Mouse (Mus musculus) CH12.LX (cell line): Measurements from ENCODE around the gene Fars2. TPM values are rescaled to one million over a fixed set of nuclear protein-coding genes. Genes with fewer than 3 reads are reported as not detected.

Source experiments
- DNase-seq: peaks from one replicate; pipeline ENCODE4 v3.0.0-alpha.2; 2013; ENCODE audit errors: extremely low read depth
- H3K27ac ChIP-seq: 2 replicates; pipeline ENCODE4 v1.5.1; 2012; ENCODE audit warnings: low read depth, mild to moderate bottlenecking, control low read depth, moderate library complexity; ENCODE audit not compliant: insufficient read depth
- H3K27me3 ChIP-seq: replicated peaks from 2 replicates; pipeline ENCODE3; 2012; ENCODE audit warnings: inconsistent platforms
- H3K36me3 ChIP-seq, 2 experiments: replicated peaks in 1 of 2; 2 replicates each; pipeline versions ENCODE3 to v1.6.1; 2012; ENCODE audit warnings: inconsistent platforms in 1 of 2, low read length in 1 of 2, mild to moderate bottlenecking in 1 of 2, mixed read lengths in 1 of 2, moderate library complexity in 1 of 2; ENCODE audit not compliant: control insufficient read depth in 1 of 2, insufficient read depth in 1 of 2
- H3K4me1 ChIP-seq, 2 experiments: 2 replicates each; pipeline ENCODE4 v1.6.1; 2012; ENCODE audit warnings: inconsistent platforms in 1 of 2, moderate library complexity in 1 of 2; ENCODE audit not compliant: insufficient read depth in 2 of 2, control insufficient read depth in 1 of 2
- H3K4me2 ChIP-seq: 2 replicates; pipeline ENCODE4 v1.6.1; 2012; ENCODE audit warnings: low read depth, mild to moderate bottlenecking, control low read depth; ENCODE audit not compliant: poor library complexity, insufficient read depth, severe bottlenecking
- H3K4me3 ChIP-seq, 3 experiments: fragments of 150-350 bp in 1 of 3; sonication (generic) in 1 of 3; replicated peaks in 1 of 3; 2 replicates each; pipeline versions ENCODE3 to v1.5.1; 2011 to 2012; ENCODE audit warnings: low read depth in 2 of 3, low read length in 2 of 3, mild to moderate bottlenecking in 2 of 3, moderate library complexity in 2 of 3, control low read depth in 1 of 3, improper control_type of control experiment in 1 of 3, inconsistent platforms in 1 of 3, mixed read lengths in 1 of 3; ENCODE audit not compliant: poor library complexity in 1 of 3
- H3K79me2 ChIP-seq: replicated peaks from 2 replicates; pipeline ENCODE4 v1.6.1; 2012; ENCODE audit warnings: mild to moderate bottlenecking, moderate library complexity; ENCODE audit not compliant: control insufficient read depth, poor library complexity, insufficient read depth, severe bottlenecking; ENCODE audit errors: extremely low read depth
- H3K9ac ChIP-seq: 2 replicates; pipeline ENCODE4 v1.6.1; 2012; ENCODE audit warnings: low read depth, mild to moderate bottlenecking, control low read depth, moderate library complexity; ENCODE audit not compliant: insufficient read depth
- H3K9me3 ChIP-seq: replicated peaks from 2 replicates; pipeline ENCODE3; 2012; ENCODE audit warnings: low read length, inconsistent platforms, mixed read lengths
- BHLHE40 ChIP-seq: IDR thresholded peaks from 2 replicates; pipeline ENCODE4 v1.6.1; 2011; ENCODE audit warnings: mild to moderate bottlenecking, low read depth, low read length, improper control_type of control experiment
- CHD1 ChIP-seq: IDR thresholded peaks from 2 replicates; pipeline ENCODE4 v1.6.1; 2012; ENCODE audit warnings: low read depth, low read length, improper control_type of control experiment, inconsistent platforms
- CHD2 ChIP-seq: IDR thresholded peaks from 2 replicates; pipeline ENCODE4 v1.6.1; 2011; ENCODE audit warnings: low read length, improper control_type of control experiment
- CTCF ChIP-seq, 2 experiments: IDR thresholded peaks in 1 of 2; conservative IDR thresholded peaks in 1 of 2; 2 replicates each; pipeline ENCODE4 v1.5.1; 2011 to 2012; ENCODE audit warnings: low read depth in 2 of 2, low read length in 2 of 2, improper control_type of control experiment in 1 of 2, inconsistent platforms in 1 of 2, mild to moderate bottlenecking in 1 of 2, moderate library complexity in 1 of 2
- E2F4 ChIP-seq: IDR thresholded peaks from 2 replicates; pipeline ENCODE4 v1.6.1; 2011; ENCODE audit warnings: low read depth, low read length, improper control_type of control experiment; ENCODE audit not compliant: insufficient replicate concordance
- ELF1 ChIP-seq: IDR thresholded peaks from 2 replicates; pipeline ENCODE4 v1.6.1; 2014; ENCODE audit warnings: low read depth, mild to moderate bottlenecking, inconsistent platforms, low read length, improper control_type of control experiment
- EP300 ChIP-seq: IDR thresholded peaks from 2 replicates; pipeline ENCODE4 v1.6.1; 2011; ENCODE audit warnings: low read length, improper control_type of control experiment
- ETS1 ChIP-seq: conservative IDR thresholded peaks from 2 replicates; pipeline ENCODE4 v1.6.1; 2012; ENCODE audit warnings: low read depth, mild to moderate bottlenecking, inconsistent platforms, low read length, improper control_type of control experiment, moderate library complexity
- HCFC1 ChIP-seq: IDR thresholded peaks from 2 replicates; pipeline ENCODE4 v1.6.1; 2012; ENCODE audit warnings: low read depth, mild to moderate bottlenecking, inconsistent platforms, low read length, improper control_type of control experiment
- IRF4 ChIP-seq: IDR thresholded peaks from 2 replicates; pipeline ENCODE4 v1.6.1; 2014; ENCODE audit warnings: low read depth, mild to moderate bottlenecking, inconsistent platforms, low read length, improper control_type of control experiment
- JUN ChIP-seq: IDR thresholded peaks from 2 replicates; pipeline ENCODE4 v1.6.1; 2011; ENCODE audit warnings: low read depth, mild to moderate bottlenecking, low read length, improper control_type of control experiment, moderate library complexity; ENCODE audit not compliant: insufficient read depth
- JUND ChIP-seq: conservative IDR thresholded peaks from 2 replicates; pipeline ENCODE4 v1.6.1; 2011; ENCODE audit warnings: low read depth, low read length, improper control_type of control experiment
- KAT2A ChIP-seq: IDR thresholded peaks from 2 replicates; pipeline ENCODE4 v1.6.1; 2012; ENCODE audit warnings: low read length, improper control_type of control experiment, inconsistent platforms; ENCODE audit not compliant: insufficient replicate concordance
- MAFK ChIP-seq: IDR thresholded peaks from 2 replicates; pipeline ENCODE4 v1.6.1; 2011; ENCODE audit warnings: low read length, improper control_type of control experiment; ENCODE audit not compliant: insufficient replicate concordance
- MAX ChIP-seq: IDR thresholded peaks from 2 replicates; pipeline ENCODE4 v1.6.1; 2011; ENCODE audit warnings: low read length, improper control_type of control experiment
- MAZ ChIP-seq: IDR thresholded peaks from 2 replicates; pipeline ENCODE4 v1.6.1; 2012; ENCODE audit warnings: low read depth, mild to moderate bottlenecking, inconsistent platforms, low read length, improper control_type of control experiment, moderate library complexity
- MEF2A ChIP-seq: IDR thresholded peaks from 2 replicates; pipeline ENCODE4 v1.6.1; 2014; ENCODE audit warnings: low read depth, mild to moderate bottlenecking, inconsistent platforms, low read length, improper control_type of control experiment, borderline replicate concordance
- MYC ChIP-seq: IDR thresholded peaks from 2 replicates; pipeline ENCODE4 v1.6.1; 2011; ENCODE audit warnings: low read depth, mild to moderate bottlenecking, improper control_type of control experiment, low read length
- NELFE ChIP-seq: IDR thresholded peaks from 2 replicates; pipeline ENCODE4 v1.6.1; 2011; ENCODE audit warnings: low read depth, low read length, improper control_type of control experiment
- PAX5 ChIP-seq: IDR thresholded peaks from 2 replicates; pipeline ENCODE4 v1.6.1; 2012; ENCODE audit warnings: low read length, inconsistent platforms, mixed read lengths
- POLR2A ChIP-seq: IDR thresholded peaks from 2 replicates; pipeline ENCODE4 v1.6.1; 2011; ENCODE audit warnings: low read depth, mild to moderate bottlenecking, improper control_type of control experiment, low read length
- RAD21 ChIP-seq: IDR thresholded peaks from 2 replicates; pipeline ENCODE4 v1.6.1; 2011; ENCODE audit warnings: low read depth, mild to moderate bottlenecking, low read length, improper control_type of control experiment, moderate library complexity
- RCOR1 ChIP-seq: conservative IDR thresholded peaks from 2 replicates; pipeline ENCODE4 v1.6.1; 2012; ENCODE audit warnings: low read depth, mild to moderate bottlenecking, inconsistent platforms, low read length, improper control_type of control experiment
- SIN3A ChIP-seq: IDR thresholded peaks from 2 replicates; pipeline ENCODE4 v1.6.1; 2012; ENCODE audit warnings: low read length, improper control_type of control experiment, inconsistent platforms
- SMC3 ChIP-seq: IDR thresholded peaks from 2 replicates; pipeline ENCODE4 v1.6.1; 2011; ENCODE audit warnings: low read depth, low read length, improper control_type of control experiment
- TBP ChIP-seq: conservative IDR thresholded peaks from 2 replicates; pipeline ENCODE4 v1.6.1; 2011; ENCODE audit warnings: low read depth, low read length, improper control_type of control experiment
- TCF12 ChIP-seq: IDR thresholded peaks from 2 replicates; pipeline ENCODE4 v1.6.1; 2014; ENCODE audit warnings: low read depth, mild to moderate bottlenecking, inconsistent platforms, low read length, improper control_type of control experiment
- UBTF ChIP-seq: IDR thresholded peaks from 2 replicates; pipeline ENCODE4 v1.6.1; 2012; ENCODE audit warnings: low read depth, mild to moderate bottlenecking, inconsistent platforms, low read length, improper control_type of control experiment, moderate library complexity
- USF1 ChIP-seq: IDR thresholded peaks from 2 replicates; pipeline ENCODE4 v1.6.1; 2014; ENCODE audit warnings: low read depth, mild to moderate bottlenecking, inconsistent platforms, low read length, improper control_type of control experiment
- USF2 ChIP-seq: conservative IDR thresholded peaks from 2 replicates; pipeline ENCODE4 v1.6.1; 2011; ENCODE audit warnings: low read depth, low read length, improper control_type of control experiment
- ZC3H11A ChIP-seq: IDR thresholded peaks from 2 replicates; pipeline ENCODE4 v1.6.1; 2012; ENCODE audit warnings: low read depth, mild to moderate bottlenecking, inconsistent platforms, low read length, improper control_type of control experiment
- ZMIZ1 ChIP-seq: IDR thresholded peaks from 2 replicates; pipeline ENCODE4 v1.6.1; 2012; ENCODE audit warnings: low read depth, mild to moderate bottlenecking, inconsistent platforms, low read length, improper control_type of control experiment
- ZNF384 ChIP-seq: IDR thresholded peaks from 2 replicates; pipeline ENCODE4 v1.6.1; 2012; ENCODE audit warnings: low read depth, low read length, improper control_type of control experiment, inconsistent platforms
- dilution Hi-C: fragments of 300-500 bp; cut with MboI; formaldehyde crosslinking; loops from 2 replicates; pipeline ENCODE4 v1.14.3; 2020; ENCODE audit warnings: low sequenced_read_pairs; ENCODE audit not compliant: extremely low pct_unique_long_range_greater_than_20kb, extremely low pct_ligation_motif_present
- in situ Hi-C: fragments of 300-500 bp; cut with MboI; formaldehyde crosslinking; loops from 3 replicates; pipeline ENCODE4 v1.14.3; 2019; ENCODE audit warnings: low sequenced_read_pairs, low pct_ligation_motif_present, low pct_unique_long_range_greater_than_20kb, mixed read lengths
- polyA plus RNA-seq: library from polyadenylated mRNA; unstranded; fragments of >175 nt; gene quantifications from 2 replicates; pipeline ENCODE4 v1.2.1, GENCODE M21; 2012; ENCODE audit warnings: low read depth; ENCODE audit not compliant: insufficient read length
- total RNA-seq, 2 experiments: library from RNA; depleted of rRNA; stranded (reverse); fragments of 300-350 nt in 1 of 2; fragments of >200 nt in 1 of 2; gene quantifications; 2 replicates each; pipeline ENCODE4 v1.2.3; 2012 to 2014

Fars2 gene
- total and polyA plus RNA-seq, 3 experiments, result 30.2 to 47.7 (median 46.4) TPM

DNA sequence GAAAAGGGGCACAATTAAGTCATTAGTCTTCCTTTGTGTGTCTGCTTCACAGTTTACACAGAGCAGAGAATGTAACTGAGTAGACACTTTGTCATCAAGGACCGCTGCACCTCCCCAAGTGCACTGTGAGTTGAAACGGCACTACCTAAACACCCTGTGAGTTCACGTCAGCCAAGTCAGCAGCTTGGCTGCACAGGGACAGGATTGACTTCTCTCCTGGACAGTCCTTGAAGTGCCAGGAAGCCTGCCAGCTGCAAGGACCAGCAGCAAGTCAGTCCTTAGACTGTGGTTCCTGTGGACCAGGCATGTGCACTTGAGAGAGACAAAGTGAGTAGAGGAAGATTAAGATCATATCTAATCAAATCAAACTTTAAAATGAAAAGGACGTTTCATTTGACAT is 330.7 kb downstream of the Fars2 start:
- Histone ChIP-seq H3K36me3 (peaks cover 0 to 19% of the 10 kb centered on the region in 2 experiments), H3K4me3 (peak overlapping the region in 1 of 3 experiments; percentile 26), H3K27me3 (no peaks in the 10 kb centered on the region), H3K4me1 (peaks cover 24 to 79% of the 10 kb centered on the region in 2 experiments), H3K79me2 (no peaks in the 10 kb centered on the region), H3K9ac (peak overlapping the region; percentile 26), H3K4me2 (peak overlapping the region; percentile 61; the same call in 1 of the 2 replicates), H3K9me3 (no peaks in the 10 kb centered on the region), H3K27ac (peak overlapping the region; percentile 95)
- DNase-seq, result no peak
- dilution Hi-C loops, result no loop called here
- in situ Hi-C loops, result no loop called here
- no peak for TF ChIP-seq PAX5
- TF ChIP-seq CHD1, result no peak
- TF ChIP-seq CTCF (conservative IDR thresholded peaks at IDR 0.05 in 1 of 2, IDR thresholded peaks at IDR 0.05 in 1 of 2; ENCODE audit: low read depth in 2 of 2, low read length in 2 of 2), result no peak
- TF ChIP-seq MAZ, result no peak
- TF ChIP-seq TBP, result no peak
- no peak for TF ChIP-seq ZC3H11A

DNA sequence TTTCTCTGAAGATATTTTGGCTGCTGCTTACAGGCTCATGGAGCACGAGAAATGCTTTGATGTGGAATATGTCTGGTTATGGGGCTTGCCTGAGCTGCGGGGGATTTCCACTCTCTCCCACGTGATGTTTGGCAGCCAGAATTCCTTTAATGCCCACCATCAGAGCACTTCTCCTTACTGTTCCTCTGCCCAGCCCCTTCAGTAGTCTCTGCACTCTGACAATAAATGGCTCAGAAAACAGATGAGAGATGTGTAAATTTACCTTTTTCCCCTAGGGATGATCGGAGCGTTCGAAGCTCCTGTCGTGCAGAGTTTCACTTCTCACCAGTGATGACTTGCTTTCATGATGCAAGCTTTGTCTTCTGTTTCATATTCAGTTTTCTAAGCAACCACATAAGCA is 331.4 kb downstream of the Fars2 start:
- Histone ChIP-seq H3K27ac (peak overlapping the region; percentile 95), H3K36me3 (peaks cover 0 to 15% of the 10 kb centered on the region in 2 experiments), H3K4me1 (peaks cover 24 to 85% of the 10 kb centered on the region in 2 experiments), H3K9me3 (no peaks in the 10 kb centered on the region), H3K79me2 (no peaks in the 10 kb centered on the region), H3K4me3 (no peak overlapping the region), H3K9ac (peak overlapping the region; percentile 26), H3K4me2 (peak overlapping the region; percentile 61), H3K27me3 (no peaks in the 10 kb centered on the region)
- dilution Hi-C loops, result no loop called here
- in situ Hi-C loops, result no loop called here
- DNase-seq, result peak; percentile 90
- TF ChIP-seq ELF1 (peak; percentile 48; the same call in 1 of the 2 replicates), ZMIZ1 (0 out of 2 replicates have a peak, but pooled peaks have one; percentile 36), USF2 (no peak; the same call in 1 of the 2 replicates), CHD2 (no peak; the same call in 1 of the 2 replicates), TBP (peak; percentile 65; the same call in 1 of the 2 replicates), ZNF384 (no peak), SIN3A (peak; percentile 68), KAT2A (peak; percentile 70; the same call in 1 of the 2 replicates), IRF4 (peak; percentile 94), UBTF (no peak), E2F4 (0 out of 2 replicates have a peak, but pooled peaks have one; percentile 35), POLR2A (0 out of 2 replicates have a peak, but pooled peaks have one; percentile 24), HCFC1 (peak; percentile 26; the same call in 1 of the 2 replicates), MAFK (peak; percentile 79), PAX5 (no peak), NELFE (peak; percentile 57; the same call in 1 of the 2 replicates), RCOR1 (0 out of 2 replicates have a peak, but pooled peaks have one; percentile 20), ETS1 (peak; percentile 91), MEF2A (peak; percentile 84), TCF12 (peak; percentile 44; the same call in 1 of the 2 replicates), MYC (peak; percentile 74), MAX (peak; percentile 81), BHLHE40 (peak; percentile 84), JUN (peak; percentile 53), USF1 (peak; percentile 78), RAD21 (peak; percentile 3; the same call in 1 of the 2 replicates), JUND (peak; percentile 57), MAZ (no peak), SMC3 (no peak), EP300 (peak; percentile 89)
